Mouse (Mus musculus): ENCODE data around the gene Ptpn18. TPM values are rescaled to one million over a fixed set of nuclear protein-coding genes. Genes with fewer than 3 reads are reported as not detected.
A peak's percentile ranks its signal among the peaks of the same experiment; 100 is the strongest.
"Not testable (repeated sequence)": the region's sequence is repeated elsewhere in the genome, so short reads cannot be mapped to it uniquely, and the experiment has no call there.

The Ptpn18 gene
- total RNA-seq, 1 experiment from 2014 or later = 254 TPM

- no peak for ATAC-seq (replicated peaks; ENCODE audit: insufficient number of reproducible peaks, low FRiP score, low TSS enrichment, poor library complexity, severe bottlenecking)
These were observed 46.5 kb downstream of the Ptpn18 start for GRCm38 (mm10) chr1:34505970-34506551.

- no peak for ATAC-seq (replicated peaks; ENCODE audit: insufficient number of reproducible peaks, low FRiP score, low TSS enrichment, poor library complexity, severe bottlenecking)
These were observed 48.4 kb downstream of the Ptpn18 start for GRCm38 (mm10) chr1:34507986-34508385.

- ATAC-seq (replicated peaks; ENCODE audit: insufficient number of reproducible peaks, low FRiP score, low TSS enrichment, poor library complexity, severe bottlenecking) = peak; percentile 77
These were observed 51.0 kb downstream of the Ptpn18 start for GRCm38 (mm10) chr1:34510575-34510981.

GRCm38 (mm10) chr1:34511027-34511426 is 51.5 kb downstream of the Ptpn18 start:
- ATAC-seq (replicated peaks; ENCODE audit: insufficient number of reproducible peaks, low FRiP score, low TSS enrichment, poor library complexity, severe bottlenecking) = peak; percentile 64

GRCm38 (mm10) chr1:34513068-34513467 is 53.5 kb downstream of the Ptpn18 start:
- no peak for ATAC-seq (replicated peaks; ENCODE audit: insufficient number of reproducible peaks, low FRiP score, low TSS enrichment, poor library complexity, severe bottlenecking)

- ATAC-seq (replicated peaks; ENCODE audit: insufficient number of reproducible peaks, low FRiP score, low TSS enrichment, poor library complexity, severe bottlenecking) = no peak
These were observed 57.0 kb downstream of the Ptpn18 start for GRCm38 (mm10) chr1:34516595-34516994.

GRCm38 (mm10) chr1:34517297-34517696 is 57.7 kb downstream of the Ptpn18 start:
- ATAC-seq (replicated peaks; ENCODE audit: insufficient number of reproducible peaks, low FRiP score, low TSS enrichment, poor library complexity, severe bottlenecking) = not testable (repeated sequence)

- ATAC-seq (replicated peaks; ENCODE audit: insufficient number of reproducible peaks, low FRiP score, low TSS enrichment, poor library complexity, severe bottlenecking) = not testable (repeated sequence)
These were observed 58.2 kb downstream of the Ptpn18 start for GRCm38 (mm10) chr1:34517797-34518196.

- no peak for ATAC-seq (replicated peaks; ENCODE audit: insufficient number of reproducible peaks, low FRiP score, low TSS enrichment, poor library complexity, severe bottlenecking)
These were observed 58.7 kb downstream of the Ptpn18 start for GRCm38 (mm10) chr1:34518259-34518658.

- no peak for ATAC-seq (replicated peaks; ENCODE audit: insufficient number of reproducible peaks, low FRiP score, low TSS enrichment, poor library complexity, severe bottlenecking)
These were observed 62.8 kb downstream of the Ptpn18 start for GRCm38 (mm10) chr1:34522205-34522849.

- no peak for ATAC-seq (replicated peaks; ENCODE audit: insufficient number of reproducible peaks, low FRiP score, low TSS enrichment, poor library complexity, severe bottlenecking)
These were observed 63.3 kb downstream of the Ptpn18 start for GRCm38 (mm10) chr1:34522850-34523244.

- no peak for ATAC-seq (replicated peaks; ENCODE audit: insufficient number of reproducible peaks, low FRiP score, low TSS enrichment, poor library complexity, severe bottlenecking)
These were observed 64.1 kb downstream of the Ptpn18 start for GRCm38 (mm10) chr1:34523647-34524046.

Other genes starting within 250 kb of the Ptpn18 start
- gene Ccdc115, start 20.1 kb upstream of the Ptpn18 start, total RNA-seq (2017) = 37.3 to 46.3 TPM (median 43.2 TPM) in 3 replicates
- 20.7 to 25.3 TPM (median 24.1 TPM) in 3 replicates for gene Imp4, start 19.9 kb upstream of the Ptpn18 start, total RNA-seq (2017)
- gene Prss39, start 38.6 kb downstream of the Ptpn18 start, total RNA-seq (2017) = not detected in 3 replicates
- not detected in 3 replicates for gene Cfc1, start 75.9 kb downstream of the Ptpn18 start, total RNA-seq (2017)
- not detected in 3 replicates for gene Prss40, start 101.2 kb downstream of the Ptpn18 start, total RNA-seq (2017)
- not detected in 3 replicates for gene Amer3, start 119.9 kb downstream of the Ptpn18 start, total RNA-seq (2017)